Mouse (Mus musculus): ENCODE measurements around the gene Gm4792. TPM values are rescaled to one million over a fixed set of nuclear protein-coding genes. Genes with fewer than 3 reads are reported as not detected.

Gm4792 gene
- polyA plus RNA-seq, 1 experiment, result not detected

DNA sequence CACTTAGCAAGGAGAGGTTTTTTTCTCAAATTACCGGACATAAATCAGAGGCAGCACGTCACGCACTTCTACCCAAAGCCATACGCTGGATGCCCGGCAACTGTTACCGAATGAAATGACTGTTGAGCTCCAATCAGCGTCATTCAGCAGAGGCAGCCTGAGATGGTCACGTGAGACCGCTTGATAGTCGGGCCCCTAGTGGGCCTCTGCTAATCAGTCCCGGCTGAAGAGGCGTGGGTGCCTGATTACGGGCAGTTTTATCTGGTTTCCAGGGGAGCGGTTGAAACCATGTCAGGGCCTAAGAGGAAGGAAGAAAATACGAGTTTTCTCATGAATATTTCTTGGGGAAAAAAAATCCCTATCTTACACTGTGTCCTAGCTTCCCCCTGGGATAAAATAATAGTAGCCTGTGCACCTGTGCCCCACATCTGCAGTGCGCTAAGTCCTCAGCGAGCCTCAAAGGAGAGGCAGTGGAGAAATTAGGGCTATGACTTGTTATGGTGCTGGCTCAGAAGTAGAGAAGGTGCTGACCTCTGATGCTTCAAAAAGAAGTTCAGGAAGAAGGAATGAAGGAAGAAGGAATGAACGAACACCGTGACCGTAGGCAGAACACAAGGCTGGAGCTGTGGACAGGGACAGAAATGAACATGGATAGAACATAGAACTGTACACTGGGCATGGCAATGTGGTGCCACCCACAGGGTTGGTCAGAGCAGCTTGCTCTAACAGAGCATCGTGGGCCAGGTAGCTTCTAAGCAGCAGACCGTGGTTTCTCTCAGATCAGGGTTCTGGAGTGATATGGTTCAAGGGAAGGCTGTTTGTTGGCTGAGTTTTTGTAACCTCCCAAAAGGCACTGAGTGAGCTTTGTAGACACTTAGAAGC is 48.7 kb downstream of the Gm4792 start:
- Histone ChIP-seq H3K36me3 (ENCODE audit: control insufficient read depth, insufficient read depth) (no peaks in the 10 kb centered on the region), H3K27me3 (ENCODE audit: control insufficient read depth, insufficient read depth, insufficient read length) (no peaks in the 10 kb centered on the region), H3ac (ENCODE audit: control insufficient read depth, insufficient read length, low read depth) (no peak overlapping the region), H3K4me3 (ENCODE audit: insufficient read depth, poor library complexity, severe bottlenecking) (no peak overlapping the region), H3K79me2 (ENCODE audit: control insufficient read depth, insufficient read depth) (no peaks in the 10 kb centered on the region), H3K79me3 (ENCODE audit: low read depth) (no peaks in the 10 kb centered on the region)
- no peak for TF ChIP-seq FOSL1 (IDR thresholded peaks at IDR 0.05; ENCODE audit: insufficient read depth, low read length, poor library complexity, severe bottlenecking)
- no peak for TF ChIP-seq MYOG (IDR thresholded peaks at IDR 0.05; ENCODE audit: control insufficient read depth, extremely low read depth, insufficient read length)
- no peak for TF ChIP-seq MYOD1 (IDR thresholded peaks at IDR 0.05; ENCODE audit: control insufficient read depth, insufficient read length, low read depth)

DNA sequence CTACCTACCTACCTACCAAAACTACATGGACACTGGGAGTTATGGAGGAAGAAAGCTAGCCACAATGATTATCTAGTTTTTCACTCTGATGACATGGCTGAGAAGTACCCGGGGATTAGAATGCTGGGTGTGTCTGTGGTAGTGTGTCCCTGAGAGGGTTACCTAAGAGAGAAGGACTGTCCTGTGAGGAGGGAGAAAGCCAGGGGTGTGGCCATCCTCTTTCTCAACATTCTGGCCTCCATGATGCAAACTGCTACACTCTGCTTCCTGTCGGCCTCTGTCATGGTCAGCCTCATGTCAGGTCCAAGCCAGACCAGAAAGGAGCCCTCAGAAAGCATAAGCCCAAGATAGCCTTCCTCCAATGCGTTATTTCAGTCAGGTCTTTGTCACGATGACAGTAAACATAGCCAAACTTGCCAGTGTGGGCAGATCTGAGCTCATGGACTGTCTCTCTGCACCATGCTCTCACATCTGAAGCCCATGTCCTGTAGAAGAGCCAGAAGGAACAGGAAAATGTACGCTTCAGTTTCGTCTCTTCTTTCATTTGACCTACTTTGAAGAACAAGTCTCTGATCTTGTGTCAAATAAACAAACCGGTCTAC is 50.7 kb downstream of the Gm4792 start:
- Histone ChIP-seq H3ac (ENCODE audit: control insufficient read depth, insufficient read length, low read depth) (no peak overlapping the region), H3K79me3 (ENCODE audit: low read depth) (no peaks in the 10 kb centered on the region), H3K79me2 (ENCODE audit: control insufficient read depth, insufficient read depth) (no peaks in the 10 kb centered on the region), H3K36me3 (ENCODE audit: control insufficient read depth, insufficient read depth) (no peaks in the 10 kb centered on the region), H3K27me3 (ENCODE audit: control insufficient read depth, insufficient read depth, insufficient read length) (no peaks in the 10 kb centered on the region), H3K4me3 (ENCODE audit: insufficient read depth, poor library complexity, severe bottlenecking) (no peak overlapping the region)
- TF ChIP-seq MYOG (IDR thresholded peaks at IDR 0.05; ENCODE audit: control insufficient read depth, extremely low read depth, insufficient read length) (no peak), MAX (IDR thresholded peaks at IDR 0.05) (no peak), MYOD1 (IDR thresholded peaks at IDR 0.05; ENCODE audit: control insufficient read depth, insufficient read length, low read depth) (no peak), USF1 (IDR thresholded peaks at IDR 0.05; ENCODE audit: low read depth) (no peak), CEBPB (IDR thresholded peaks at IDR 0.05; ENCODE audit: low read depth) (no peak), FOSL1 (IDR thresholded peaks at IDR 0.05; ENCODE audit: insufficient read depth, low read length, poor library complexity, severe bottlenecking) (no peak), CTCF (IDR thresholded peaks at IDR 0.05; ENCODE audit: control insufficient read depth, insufficient read depth, insufficient read length) (no peak)

Other genes starting within 250 kb of the Gm4792 start
- gene Nr2c1, start 150.7 kb downstream of the Gm4792 start, polyA plus RNA-seq (2012; fragmentation: generic; extraction: Trizol), result 5.2 TPM
- gene Ndufa12, start 100.0 kb downstream of the Gm4792 start, polyA plus RNA-seq (2012; fragmentation: generic; extraction: Trizol), result 364 TPM
- 3.5 TPM for gene Tmcc3, start 13.2 kb upstream of the Gm4792 start, polyA plus RNA-seq (2012; fragmentation: generic; extraction: Trizol)